Mouse (Mus musculus): ENCODE data around the gene Vmn1r189. TPM values are rescaled to one million over a fixed set of nuclear protein-coding genes. Genes with fewer than 3 reads are reported as not detected.
"Not testable (repeated sequence)": the region's sequence is repeated elsewhere in the genome, so short reads cannot be mapped to it uniquely, and the experiment has no call there.

Gene Vmn1r189
- polyA plus RNA-seq (2016; fragmentation: Nextera tagmentation; extraction: Ambion mirVana) = not detected in 2 replicates

DNA sequence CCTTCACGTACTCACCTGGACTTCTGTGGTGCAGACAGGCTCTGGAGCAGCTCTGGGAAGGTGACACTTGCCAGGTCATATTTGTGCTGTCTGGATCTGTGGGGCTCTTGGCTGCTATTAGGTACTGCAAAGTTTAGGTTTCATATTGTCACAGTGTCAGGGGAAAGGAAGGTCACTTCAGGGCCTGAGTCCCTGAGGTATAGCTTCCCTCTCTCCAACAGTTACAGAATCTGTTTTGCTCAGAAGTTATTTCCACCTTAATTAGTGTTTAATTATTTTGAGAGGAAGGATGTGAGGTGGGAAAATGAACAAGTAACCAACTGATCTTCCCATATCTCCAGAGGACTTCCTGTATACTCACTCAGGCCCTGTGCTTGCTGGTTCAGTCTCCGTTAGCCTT, at the start of gene Vmn1r189:
Vmn1r189 (minus strand) TSS at position 101 of the 400 bp plus-strand sequence.
- H3K9me3 ChIP-seq; H3K4me3 ChIP-seq; H3K27me3 ChIP-seq (replicated peaks; ENCODE audit: low read depth, poor library complexity, severe bottlenecking); H3K27ac ChIP-seq (replicated peaks); H3K36me3 ChIP-seq (replicated peaks); DNase-seq (ENCODE audit: low spot score); H3K4me1 ChIP-seq: not testable (repeated sequence)
- WGBS = 89% methylated on average over 2 of the region's 2 CpGs

- H3K9me3 ChIP-seq; H3K4me3 ChIP-seq; H3K27ac ChIP-seq (replicated peaks); DNase-seq (ENCODE audit: low spot score); H3K36me3 ChIP-seq (replicated peaks); H3K27me3 ChIP-seq (replicated peaks; ENCODE audit: low read depth, poor library complexity, severe bottlenecking); H3K4me1 ChIP-seq: not testable (repeated sequence)
- 76% methylated on average over 5 of the region's 5 CpGs for WGBS
Measured at GRCm38 (mm10) chr13:22136495-22137293, 31.1 kb upstream of the Vmn1r189 start.

DNA sequence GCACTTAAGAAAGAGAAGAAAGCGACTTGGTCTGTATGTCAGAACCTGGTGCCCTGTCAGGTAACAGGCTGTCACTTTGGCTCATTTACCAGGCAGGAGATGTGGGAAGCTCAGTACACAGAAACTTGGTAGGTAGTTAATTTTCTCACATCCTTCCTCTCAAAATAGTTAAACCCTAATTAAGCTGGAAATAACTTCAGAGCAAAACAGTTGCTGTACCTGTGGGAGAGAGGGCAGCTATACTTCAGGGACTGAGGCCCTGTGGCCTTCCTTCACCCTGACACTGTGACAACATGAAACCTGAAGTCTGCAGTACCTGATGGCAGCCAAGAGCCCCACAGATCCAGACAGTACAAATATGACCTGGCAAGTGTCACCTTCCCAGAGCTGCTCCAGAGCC, 21.5 kb downstream of the Vmn1r189 start, which contains the start of gene Vmn1r188:
Vmn1r188 (plus strand) TSS at position 301 of the 400 bp plus-strand sequence.
- not testable (repeated sequence) for DNase-seq (ENCODE audit: low spot score); H3K4me1 ChIP-seq; H3K27ac ChIP-seq (replicated peaks); H3K27me3 ChIP-seq (replicated peaks; ENCODE audit: low read depth, poor library complexity, severe bottlenecking); H3K36me3 ChIP-seq (replicated peaks); H3K9me3 ChIP-seq; H3K4me3 ChIP-seq
- 83% methylated on average over 1 of the region's 1 CpGs for WGBS

GRCm38 (mm10) chr13:22063468-22063867, 42.2 kb downstream of the Vmn1r189 start:
- Histone ChIP-seq H3K36me3 (replicated peaks) (no peaks in the 10 kb centered on the region), H3K9me3 (no peaks in the 10 kb centered on the region), H3K4me1 (no peaks in the 10 kb centered on the region), H3K27me3 (replicated peaks; ENCODE audit: low read depth, poor library complexity, severe bottlenecking) (no peaks in the 10 kb centered on the region), H3K27ac (replicated peaks) (no peak overlapping the region), H3K4me3 (no peak overlapping the region)
- 85% methylated on average over 1 of the region's 1 CpGs for WGBS
- no peak for DNase-seq (ENCODE audit: low spot score)

- Histone ChIP-seq H3K27ac (replicated peaks) (no peak overlapping the region), H3K4me1 (no peaks in the 10 kb centered on the region), H3K4me3 (no peak overlapping the region), H3K27me3 (replicated peaks; ENCODE audit: low read depth, poor library complexity, severe bottlenecking) (no peaks in the 10 kb centered on the region), H3K9me3 (no peaks in the 10 kb centered on the region), H3K36me3 (replicated peaks) (no peaks in the 10 kb centered on the region)
- no peak for DNase-seq (ENCODE audit: low spot score)
- WGBS = 90% methylated on average over 1 of the region's 1 CpGs
Measured at GRCm38 (mm10) chr13:22061422-22061821, 44.2 kb downstream of the Vmn1r189 start.

DNA sequence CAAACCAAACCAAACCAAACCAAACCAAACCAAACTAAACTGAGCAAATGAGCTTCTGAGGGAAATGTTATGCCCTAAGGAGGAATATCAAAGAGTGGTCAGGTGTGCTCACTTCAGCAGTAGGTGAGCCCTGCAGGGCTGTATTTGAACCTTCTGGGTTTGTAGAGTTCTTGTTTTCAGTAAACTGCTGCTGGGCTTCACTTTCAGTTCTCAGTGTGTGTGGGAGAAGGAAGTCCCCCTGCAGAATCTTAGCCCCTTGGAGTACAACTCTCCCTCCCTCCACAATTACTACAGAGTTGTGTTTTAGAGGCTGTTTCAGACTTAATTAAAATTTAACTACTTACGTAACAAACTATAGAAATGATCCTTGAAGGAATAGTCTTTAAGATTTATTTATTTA, 51.9 kb downstream of the Vmn1r189 start:
- WGBS = 96% methylated on average over 1 of the region's 1 CpGs
- H3K36me3 ChIP-seq (replicated peaks) = no peaks in the 10 kb centered on the region
- DNase-seq (ENCODE audit: low spot score) = no peak
- no peaks in the 10 kb centered on the region for H3K27me3 ChIP-seq (replicated peaks; ENCODE audit: low read depth, poor library complexity, severe bottlenecking)
- no peaks in the 10 kb centered on the region for H3K9me3 ChIP-seq
- no peak overlapping the region for H3K4me3 ChIP-seq
- H3K4me1 ChIP-seq = peaks cover 12% of the 10 kb centered on the region; the same call in 1 of the 2 replicates
- H3K27ac ChIP-seq (replicated peaks) = no peak overlapping the region

- H3K4me3 ChIP-seq = peak overlapping the region; percentile 63
- no peak for DNase-seq (ENCODE audit: low spot score)
- peaks cover 12% of the 10 kb centered on the region; the same call in 1 of the 2 replicates for H3K4me1 ChIP-seq
- WGBS = 10% methylated on average over 5 of the region's 5 CpGs
- no peaks in the 10 kb centered on the region for H3K27me3 ChIP-seq (replicated peaks; ENCODE audit: low read depth, poor library complexity, severe bottlenecking)
- no peaks in the 10 kb centered on the region for H3K36me3 ChIP-seq (replicated peaks)
- H3K9me3 ChIP-seq = no peaks in the 10 kb centered on the region
- H3K27ac ChIP-seq (replicated peaks) = peak overlapping the region; percentile 83
Measured at GRCm38 (mm10) chr13:22051523-22051859, 54.1 kb downstream of the Vmn1r189 start.

DNA sequence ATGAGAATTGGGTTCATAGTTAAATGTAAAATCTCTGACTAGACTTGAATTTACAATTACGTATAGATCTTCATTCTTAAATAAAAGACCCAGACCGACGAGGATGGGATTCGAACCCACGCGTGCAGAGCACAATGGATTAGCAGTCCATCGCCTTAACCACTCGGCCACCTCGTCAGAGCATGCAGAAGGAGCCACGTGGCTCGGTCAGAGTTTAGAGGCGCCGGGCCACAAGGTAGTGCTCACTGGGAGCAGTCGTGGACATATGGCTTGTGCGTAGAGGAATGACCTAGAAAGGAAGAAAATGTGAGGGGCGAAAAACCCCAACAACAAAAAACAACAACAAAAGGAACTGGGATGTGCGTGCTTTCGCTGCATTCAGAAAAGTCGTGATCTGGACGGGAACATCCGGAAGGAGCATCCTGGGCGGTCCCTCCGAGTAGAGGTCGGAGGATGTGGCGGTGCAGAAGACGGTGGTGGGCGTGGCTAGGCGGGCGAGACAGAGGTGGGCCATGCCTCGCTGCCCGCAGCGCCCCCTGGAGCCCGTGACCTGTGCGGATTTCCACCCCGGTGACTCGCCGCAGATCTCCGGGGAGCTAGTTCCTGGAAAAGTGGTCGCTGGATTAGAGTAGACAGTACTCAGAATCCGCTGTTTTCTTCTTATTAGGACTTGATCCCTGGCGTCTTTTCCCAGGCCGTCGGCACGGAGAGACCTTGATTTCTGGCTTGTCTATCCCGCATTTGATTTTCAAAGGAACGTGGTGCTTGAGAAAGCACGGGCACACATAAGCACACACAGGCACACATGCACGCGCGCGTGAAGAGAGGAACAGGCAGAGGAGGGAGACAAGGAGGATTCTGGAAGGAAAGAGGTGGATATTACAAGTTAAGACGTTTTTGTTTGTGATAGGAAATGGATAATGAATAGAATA, 54.8 kb downstream of the Vmn1r189 start:
- peak overlapping the region; percentile 63 for H3K4me3 ChIP-seq
- peak overlapping the region; percentile 83 for H3K27ac ChIP-seq (replicated peaks)
- DNase-seq (ENCODE audit: low spot score) = peak; percentile 97
- WGBS = under 1% methylated on average over 52 of the region's 52 CpGs
- H3K9me3 ChIP-seq = no peaks in the 10 kb centered on the region
- H3K4me1 ChIP-seq = peaks cover 12% of the 10 kb centered on the region; the same call in 1 of the 2 replicates
- no peaks in the 10 kb centered on the region for H3K36me3 ChIP-seq (replicated peaks)
- H3K27me3 ChIP-seq (replicated peaks; ENCODE audit: low read depth, poor library complexity, severe bottlenecking) = no peaks in the 10 kb centered on the region

Small RNA genes lying within 50 kb of the gene (microRNA-seq; reads per million reads assigned to microRNA genes)
- not detected for gene Gm26300

Other genes starting within 250 kb of the Vmn1r189 start
- 23.1 and 24.9 TPM in 2 replicates for gene Zfp184, start 160.7 kb downstream of the Vmn1r189 start, polyA plus RNA-seq (2016; fragmentation: Nextera tagmentation; extraction: Ambion mirVana)
- 0.06 TPM in 1 of 2 replicates, not detected in the other for gene Pom121l2, start 124.6 kb downstream of the Vmn1r189 start, polyA plus RNA-seq (2016; fragmentation: Nextera tagmentation; extraction: Ambion mirVana)
- 0.13 and 0.54 TPM in 2 replicates for gene Prss16, start 96.1 kb downstream of the Vmn1r189 start, polyA plus RNA-seq (2016; fragmentation: Nextera tagmentation; extraction: Ambion mirVana)
- gene Hist1h2ah, start 70.3 kb downstream of the Vmn1r189 start, polyA plus RNA-seq (2016; fragmentation: Nextera tagmentation; extraction: Ambion mirVana) = 8.0 and 8.8 TPM in 2 replicates
- gene Hist1h2bk, start 70.0 kb downstream of the Vmn1r189 start, polyA plus RNA-seq (2016; fragmentation: Nextera tagmentation; extraction: Ambion mirVana) = 8.5 and 10.0 TPM in 2 replicates
- 37.1 and 38.7 TPM in 2 replicates for gene Hist1h4i, start 64.5 kb downstream of the Vmn1r189 start, polyA plus RNA-seq (2016; fragmentation: Nextera tagmentation; extraction: Ambion mirVana)
- 75.8 and 77.8 TPM in 2 replicates for gene Hist1h2ag, start 62.9 kb downstream of the Vmn1r189 start, polyA plus RNA-seq (2016; fragmentation: Nextera tagmentation; extraction: Ambion mirVana)
- gene Hist1h2bj, start 62.6 kb downstream of the Vmn1r189 start, polyA plus RNA-seq (2016; fragmentation: Nextera tagmentation; extraction: Ambion mirVana) = 12.4 and 15.1 TPM in 2 replicates
- not detected in 2 replicates for gene Vmn1r188, start 21.4 kb downstream of the Vmn1r189 start, polyA plus RNA-seq (2016; fragmentation: Nextera tagmentation; extraction: Ambion mirVana)
- not detected in 2 replicates for gene Vmn1r191, start 78.1 kb upstream of the Vmn1r189 start, polyA plus RNA-seq (2016; fragmentation: Nextera tagmentation; extraction: Ambion mirVana)
- gene Vmn1r192, start 85.3 kb upstream of the Vmn1r189 start, polyA plus RNA-seq (2016; fragmentation: Nextera tagmentation; extraction: Ambion mirVana) = not detected in 2 replicates
- gene Vmn1r193, start 117.3 kb upstream of the Vmn1r189 start, polyA plus RNA-seq (2016; fragmentation: Nextera tagmentation; extraction: Ambion mirVana) = not detected in 2 replicates
- gene Vmn1r194, start 138.4 kb upstream of the Vmn1r189 start, polyA plus RNA-seq (2016; fragmentation: Nextera tagmentation; extraction: Ambion mirVana) = not detected in 2 replicates
- gene Vmn1r195, start 164.7 kb upstream of the Vmn1r189 start, polyA plus RNA-seq (2016; fragmentation: Nextera tagmentation; extraction: Ambion mirVana) = not detected in 2 replicates
- not detected in 2 replicates for gene Vmn1r196, start 184.1 kb upstream of the Vmn1r189 start, polyA plus RNA-seq (2016; fragmentation: Nextera tagmentation; extraction: Ambion mirVana)
- gene Vmn1r197, start 218.8 kb upstream of the Vmn1r189 start, polyA plus RNA-seq (2016; fragmentation: Nextera tagmentation; extraction: Ambion mirVana) = not detected in 2 replicates
- not detected in 2 replicates for gene Vmn1r198, start 244.5 kb upstream of the Vmn1r189 start, polyA plus RNA-seq (2016; fragmentation: Nextera tagmentation; extraction: Ambion mirVana)